Mouse (Mus musculus) C2C12 (cell line): ENCODE data around the gene Taf10.

Experiments used
- CTCF ChIP-seq: IDR thresholded peaks from one replicate; pipeline ENCODE4 v1.5.1; 2011; ENCODE audit not compliant: control insufficient read depth, insufficient read depth, insufficient read length
- MAX ChIP-seq: IDR thresholded peaks from one replicate; pipeline ENCODE4 v1.6.1; 2011; ENCODE audit warnings: mild to moderate bottlenecking, control low read depth

GRCm38 (mm10) chr7:105747776-105748175 is 3.6 kb upstream of the Taf10 start:
- TF ChIP-seq CTCF (no peak), MAX (no peak)
